Mouse (Mus musculus) lung, postnatal 0 days (tissue): ENCODE measurements at regions not wholly inside any gene's neighbourhood (a gene's known extent, or its start where the extent isn't known, plus 50 kb on each side); places are given as distances from the start of the nearest gene placed in this dataset.

ENCODE experiments used
- CTCF ChIP-seq: IDR thresholded peaks from 2 replicates; pipeline ENCODE4 v1.5.1; 2016; ENCODE audit warnings: antibody characterized with exemption, mild to moderate bottlenecking
- EP300 ChIP-seq: IDR thresholded peaks from 2 replicates; pipeline ENCODE4 v1.6.1; 2016; ENCODE audit warnings: antibody characterized with exemption, mild to moderate bottlenecking, control low read depth

GRCm38 (mm10) chr5:75266111-75266676, 114.1 kb downstream of the Pdgfra start:
- TF ChIP-seq EP300 = no peak
- no peak for TF ChIP-seq CTCF
